Mouse (Mus musculus) heart, postnatal 4 days (tissue): ENCODE data around the gene Olfr294. TPM values are rescaled to one million over a fixed set of nuclear protein-coding genes. Genes with fewer than 3 reads are reported as not detected.

ENCODE experiments used
- DNase-seq: peaks from one replicate; pipeline ENCODE4 v3.0.0; 2021
- total RNA-seq, 2 experiments: library from RNA; stranded (reverse); gene quantifications; 2 replicates each; pipeline ENCODE4 v1.2.3; 2021

The Olfr294 gene
- not detected for total RNA-seq

DNA sequence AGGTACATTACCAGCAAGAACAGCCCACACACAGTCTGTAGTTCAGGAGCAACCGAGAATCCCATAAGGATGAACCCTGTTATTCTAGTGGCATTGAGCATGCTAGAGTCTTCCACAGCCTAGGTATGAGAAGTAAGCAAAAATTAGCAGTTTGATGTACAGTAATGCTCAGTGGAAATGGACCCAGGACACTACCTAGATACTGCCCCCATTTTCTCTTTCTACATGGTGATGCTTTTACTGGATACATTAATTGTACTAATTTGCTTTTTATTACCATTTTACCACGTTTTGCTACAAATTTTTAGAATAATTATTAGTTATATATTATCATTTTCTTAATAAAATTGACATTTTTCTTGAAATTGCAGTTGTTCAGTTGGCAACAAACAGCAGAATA is at the start of gene Olfr294:
Olfr294 (minus strand) TSS at position 101 of the 400 bp plus-strand sequence.
- no peak for DNase-seq

DNA sequence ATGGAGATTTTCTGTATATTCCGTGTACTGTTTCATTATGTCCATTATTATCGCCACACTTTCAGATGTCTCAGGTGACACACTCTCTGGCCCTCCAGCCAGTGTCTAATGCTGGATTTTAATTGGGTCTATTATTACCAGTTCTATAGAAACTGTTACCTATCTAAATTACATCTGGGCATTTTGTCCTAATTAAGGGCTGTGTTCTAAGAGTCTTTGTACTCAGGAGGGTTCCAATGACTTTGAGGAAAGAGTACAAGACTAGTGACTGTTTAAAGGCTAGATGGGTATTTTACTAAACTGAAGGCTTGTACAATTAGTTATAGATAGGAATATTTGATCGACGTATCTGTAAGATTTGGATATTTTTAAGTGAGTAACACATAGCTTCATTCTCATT is 32.3 kb upstream of the Olfr294 start, which contains the start of gene Olfr293:
Olfr293 (plus strand) TSS at position 301 of the 400 bp plus-strand sequence.
- no peak for DNase-seq

DNA sequence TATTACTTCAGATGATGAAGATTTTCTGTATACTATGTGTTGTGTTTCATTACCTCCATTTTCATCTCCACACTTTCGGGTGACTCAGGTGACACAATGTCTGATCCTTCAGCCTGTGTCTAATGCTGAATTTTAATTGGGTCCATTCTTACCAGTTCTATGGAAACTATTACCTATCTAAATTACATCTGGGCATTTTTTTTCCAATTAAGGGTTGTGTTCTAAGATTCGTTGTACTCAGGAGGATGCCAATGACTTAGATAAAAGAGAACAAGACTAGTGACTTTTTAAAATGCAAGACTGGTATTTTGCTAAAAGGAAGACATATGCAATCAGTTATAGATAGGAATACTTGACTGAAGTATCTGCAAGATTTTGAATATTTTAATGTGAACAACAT is 32.9 kb downstream of the Olfr294 start, which contains the start of gene Olfr295:
Olfr295 (plus strand) TSS at position 301 of the 400 bp plus-strand sequence.
- DNase-seq = no peak

Other genes starting within 250 kb of the Olfr294 start
- gene Olfr305, start 249.7 kb downstream of the Olfr294 start, total RNA-seq = not detected
- not detected for gene Olfr304, start 230.0 kb downstream of the Olfr294 start, total RNA-seq
- gene Olfr303, start 218.9 kb downstream of the Olfr294 start, total RNA-seq = not detected
- not detected for gene Olfr301, start 212.8 kb downstream of the Olfr294 start, total RNA-seq
- gene Olfr299, start 156.7 kb downstream of the Olfr294 start, total RNA-seq = not detected
- not detected for gene Olfr298, start 124.2 kb downstream of the Olfr294 start, total RNA-seq
- gene Olfr297, start 96.7 kb downstream of the Olfr294 start, total RNA-seq = not detected
- gene Olfr295, start 32.8 kb downstream of the Olfr294 start, total RNA-seq = not detected
- gene Olfr293, start 32.4 kb upstream of the Olfr294 start, total RNA-seq = not detected
- gene Olfr292, start 71.7 kb upstream of the Olfr294 start, total RNA-seq = not detected
- not detected for gene Folh1, start 159.3 kb upstream of the Olfr294 start, total RNA-seq
- gene Vmn2r77, start 178.4 kb upstream of the Olfr294 start, total RNA-seq = not detected